Mouse (Mus musculus) adrenal gland, postnatal 4 days (tissue): ENCODE results near the gene Isy1. TPM values are rescaled to one million over a fixed set of nuclear protein-coding genes. Genes with fewer than 3 reads are reported as not detected.
"Not testable (repeated sequence)": the region's sequence is repeated elsewhere in the genome, so short reads cannot be mapped to it uniquely, and the experiment has no call there.

ENCODE experiments used
- DNase-seq, 2 experiments: peaks; one replicate each; pipeline ENCODE4 v3.0.0; 2021 to 2022; ENCODE audit warnings: low spot score in 2 of 2, mixed read lengths in 2 of 2
- total RNA-seq, 2 experiments: library from RNA; stranded (reverse); gene quantifications; 2 replicates each; pipeline ENCODE4 v1.2.3; 2021

Isy1 gene
- total RNA-seq, 2 experiments from 2014 or later: 37.4 to 43.2 TPM

GRCm38 (mm10) chr6:87779174-87780165 is 59.1 kb downstream of the Isy1 start:
- no peak for DNase-seq

- no peak for DNase-seq
Measured at GRCm38 (mm10) chr6:87778294-87779173, 60.1 kb downstream of the Isy1 start.

- no peak for DNase-seq
Measured at GRCm38 (mm10) chr6:87777842-87778241, 60.8 kb downstream of the Isy1 start, which contains the start of gene Gp9. Gene Gp9 (plus strand): TSS chr6:87778072.

- DNase-seq: no peak
Measured at GRCm38 (mm10) chr6:87776663-87777062, 61.9 kb downstream of the Isy1 start.

- DNase-seq: no peak
Measured at GRCm38 (mm10) chr6:87775588-87776245, 62.9 kb downstream of the Isy1 start.

GRCm38 (mm10) chr6:87774909-87775308 is 63.7 kb downstream of the Isy1 start:
- no peak for DNase-seq

- no peak for DNase-seq
Measured at GRCm38 (mm10) chr6:87774466-87774865, 64.1 kb downstream of the Isy1 start.

- no peak for DNase-seq
Measured at GRCm38 (mm10) chr6:87770626-87771025, 68.0 kb downstream of the Isy1 start.

GRCm38 (mm10) chr6:87764296-87764695 is 74.3 kb downstream of the Isy1 start:
- DNase-seq: not testable (repeated sequence)

Other genes starting within 250 kb of the Isy1 start
- gene Prokr1, start 248.1 kb downstream of the Isy1 start, total RNA-seq: 1 to 10 TPM; 1.7 to 1.9 TPM
- gene Aplf, start 166.6 kb downstream of the Isy1 start, total RNA-seq: 1 to 10 TPM; 9.4 TPM
- 1 to 10 TPM; 2.0 to 2.1 TPM for gene Efcc1, start 107.9 kb downstream of the Isy1 start, total RNA-seq
- gene Gp9, start 60.7 kb downstream of the Isy1 start, total RNA-seq: 1 to 10 TPM; 1.0 to 1.1 TPM
- 10 to 100 TPM; 44.3 to 49.2 TPM for gene Rab43, start 26.6 kb downstream of the Isy1 start, total RNA-seq
- gene Gm45140, start 3.0 kb downstream of the Isy1 start, total RNA-seq: 1 to 10 TPM; 1.7 to 3.0 TPM
- 100 to 1,000 TPM; 418 to 439 TPM for gene Cnbp, start 12.3 kb upstream of the Isy1 start, total RNA-seq
- gene Copg1, start 49.0 kb upstream of the Isy1 start, total RNA-seq: 100 to 1,000 TPM; 132 to 136 TPM
- 10 to 100 TPM; 33.4 to 35.9 TPM for gene Hmces, start 75.1 kb upstream of the Isy1 start, total RNA-seq
- 10 to 100 TPM; 67.6 to 77.3 TPM for gene H1fx, start 142.8 kb upstream of the Isy1 start, total RNA-seq
- gene Rab7, start 206.5 kb upstream of the Isy1 start, total RNA-seq: 100 to 1,000 TPM; 263 to 269 TPM
- 100 to 1,000 TPM; 212 to 219 TPM for gene Rpn1, start 245.7 kb upstream of the Isy1 start, total RNA-seq